Mouse (Mus musculus): Measurements from ENCODE around the gene Gm1123.

The Gm1123 gene

GRCm38 (mm10) chr9:98957751-98958351 lies 77.7 kb downstream of the Gm1123 start:
- no peak for DNase-seq (ENCODE audit: low read depth, low spot score)

Measured in telencephalon, adult 2 months (tissue).